Mouse (Mus musculus): ENCODE data around the gene Zmynd12.

DNA sequence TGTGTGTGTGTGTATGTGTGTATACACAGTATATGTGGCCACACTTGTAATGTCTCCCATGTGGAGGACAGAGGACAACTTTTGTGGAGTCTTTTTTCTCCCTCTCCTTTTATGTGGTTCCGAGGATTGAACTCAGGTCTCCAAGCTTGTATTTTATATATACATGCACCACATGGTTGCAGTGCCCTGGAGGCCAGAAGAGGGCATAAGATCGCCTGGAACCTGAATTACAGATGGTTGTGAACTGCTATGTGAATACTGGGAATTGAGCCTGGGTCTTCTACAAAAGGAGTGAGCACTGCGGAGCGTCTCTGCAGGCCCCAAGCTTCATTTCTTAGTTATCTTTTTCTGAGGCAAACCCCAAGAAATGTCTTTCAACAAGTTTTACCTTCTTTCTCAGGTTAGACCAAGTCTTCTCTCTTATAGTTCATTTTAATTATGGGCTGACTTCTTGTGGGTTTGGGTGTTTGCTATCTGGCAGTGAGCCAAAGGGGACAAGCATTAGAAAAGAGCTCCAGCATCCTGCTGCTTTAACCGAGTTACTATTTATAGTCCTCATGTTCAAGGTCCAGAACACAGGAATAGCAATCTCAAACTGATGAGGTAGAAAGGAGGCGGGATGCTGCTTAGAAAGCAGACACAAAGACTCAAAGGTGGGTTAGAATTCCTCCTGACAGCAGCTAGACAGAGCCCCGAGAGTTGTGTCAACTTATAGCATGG lies 41.0 kb upstream of the Zmynd12 start:
- no peak for TF ChIP-seq USF1 (IDR thresholded peaks at IDR 0.05; ENCODE audit: low read depth, low read length)
- no peak for TF ChIP-seq EP300 (IDR thresholded peaks at IDR 0.05; ENCODE audit: low read length)
- TF ChIP-seq KAT2A (IDR thresholded peaks at IDR 0.05; ENCODE audit: insufficient replicate concordance, low read length) = no peak
- peak in 1 of 2 experiments; percentile 19; a peak in 2 of 4 replicates for TF ChIP-seq CTCF (conservative IDR thresholded peaks at IDR 0.05 in 1 of 2, IDR thresholded peaks at IDR 0.05 in 1 of 2; ENCODE audit: low read depth in 2 of 2, low read length in 2 of 2)
- no peak for TF ChIP-seq RCOR1 (conservative IDR thresholded peaks at IDR 0.05; ENCODE audit: low read depth, low read length)
- no peak for TF ChIP-seq JUND (conservative IDR thresholded peaks at IDR 0.05; ENCODE audit: low read depth, low read length)

Measured in CH12.LX (cell line).